Mouse (Mus musculus) common myeloid progenitor, adult 5-6 weeks (primary cell): ENCODE results near the gene Mrfap1. TPM values are rescaled to one million over a fixed set of nuclear protein-coding genes. Genes with fewer than 3 reads are reported as not detected.
A peak's percentile ranks its signal among the peaks of the same experiment; 100 is the strongest.

Source experiments
- ATAC-seq: replicated peaks from 2 replicates; pipeline ENCODE4 v1.8.0; 2016; ENCODE audit warnings: low read depth, mild to moderate bottlenecking, moderate TSS enrichment, inconsistent platforms; ENCODE audit not compliant: poor library complexity, severe bottlenecking
- total RNA-seq: library from RNA; stranded (forward); fragments of 200-1000, 187-1606 nt; gene quantifications from 2 replicates; pipeline ENCODE4 v1.2.3, GENCODE M21; 2017

The Mrfap1 gene
- total RNA-seq, 1 experiment from 2014 or later, result 299 TPM

GRCm38 (mm10) chr5:36791861-36792260 lies 4.7 kb downstream of the Mrfap1 start:
- peak; percentile 22 for ATAC-seq

GRCm38 (mm10) chr5:36786052-36786451 lies 10.5 kb downstream of the Mrfap1 start:
- ATAC-seq, result no peak

GRCm38 (mm10) chr5:36779512-36779911 lies 17.1 kb downstream of the Mrfap1 start:
- ATAC-seq, result no peak

DNA sequence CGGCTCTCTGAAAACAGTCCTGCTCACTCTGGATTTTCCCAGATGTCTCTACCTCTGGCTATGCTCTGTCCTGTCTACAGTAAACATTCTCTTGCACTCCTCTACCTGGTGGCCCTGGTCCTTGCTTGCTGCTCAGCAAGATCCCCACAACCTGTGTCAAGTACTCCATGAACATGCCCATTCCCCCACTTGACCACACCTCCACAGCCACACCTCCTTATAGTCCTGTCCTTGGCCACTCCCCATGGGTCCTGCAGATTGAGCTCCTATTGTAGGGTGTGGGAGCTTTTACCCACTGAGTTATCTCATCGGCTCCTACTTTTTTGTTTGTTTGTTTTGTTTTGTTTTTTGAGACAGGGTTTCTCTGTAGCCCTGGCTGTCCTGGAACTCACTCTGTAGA lies 17.7 kb downstream of the Mrfap1 start:
- no peak for ATAC-seq

DNA sequence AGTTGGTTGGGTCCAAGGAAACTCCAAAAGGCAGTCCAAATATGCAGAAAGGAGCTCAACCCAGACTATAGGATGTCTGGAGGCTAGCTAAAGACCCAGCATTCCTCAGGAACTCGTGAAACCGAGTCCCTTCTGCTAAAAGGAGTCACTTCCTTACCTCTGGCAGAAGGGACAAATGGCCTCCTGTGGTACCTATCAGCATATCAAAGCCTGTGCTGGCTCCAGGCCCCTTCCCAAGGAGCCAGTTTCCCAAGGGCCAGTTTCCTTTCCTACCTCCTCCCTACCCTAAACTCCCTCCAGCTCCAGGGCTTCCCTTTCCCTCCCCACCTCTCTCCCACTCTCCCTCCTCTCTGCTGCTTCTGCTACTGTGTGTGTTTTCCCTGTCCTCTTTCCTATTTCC lies 19.4 kb downstream of the Mrfap1 start:
- ATAC-seq, result no peak

- no peak for ATAC-seq
Measured at GRCm38 (mm10) chr5:36776021-36776575, 20.5 kb downstream of the Mrfap1 start.

GRCm38 (mm10) chr5:36775317-36775716 lies 21.3 kb downstream of the Mrfap1 start:
- ATAC-seq, result no peak

DNA sequence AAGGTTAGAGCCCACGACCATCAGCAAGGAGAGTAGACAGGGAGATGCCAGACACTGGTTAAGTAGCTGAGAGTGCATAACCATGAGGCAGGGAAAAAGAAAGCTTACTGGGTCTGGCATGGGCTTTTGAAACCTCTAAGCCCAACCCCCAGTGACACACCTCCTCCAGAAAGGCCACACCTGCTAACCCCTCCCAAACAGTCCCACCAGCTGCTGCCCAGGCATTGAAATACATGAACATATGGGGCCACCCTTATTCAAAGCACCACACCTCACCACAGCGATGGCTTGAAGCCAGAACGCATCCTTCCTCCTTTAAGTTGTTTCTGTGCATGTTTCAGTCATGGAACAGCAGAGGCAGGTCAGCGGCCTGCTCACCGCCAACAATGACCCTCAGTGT lies 24.0 kb downstream of the Mrfap1 start:
- no peak for ATAC-seq

- ATAC-seq, result peak; percentile 51
Measured at GRCm38 (mm10) chr5:36769603-36770002, 27.0 kb downstream of the Mrfap1 start.

DNA sequence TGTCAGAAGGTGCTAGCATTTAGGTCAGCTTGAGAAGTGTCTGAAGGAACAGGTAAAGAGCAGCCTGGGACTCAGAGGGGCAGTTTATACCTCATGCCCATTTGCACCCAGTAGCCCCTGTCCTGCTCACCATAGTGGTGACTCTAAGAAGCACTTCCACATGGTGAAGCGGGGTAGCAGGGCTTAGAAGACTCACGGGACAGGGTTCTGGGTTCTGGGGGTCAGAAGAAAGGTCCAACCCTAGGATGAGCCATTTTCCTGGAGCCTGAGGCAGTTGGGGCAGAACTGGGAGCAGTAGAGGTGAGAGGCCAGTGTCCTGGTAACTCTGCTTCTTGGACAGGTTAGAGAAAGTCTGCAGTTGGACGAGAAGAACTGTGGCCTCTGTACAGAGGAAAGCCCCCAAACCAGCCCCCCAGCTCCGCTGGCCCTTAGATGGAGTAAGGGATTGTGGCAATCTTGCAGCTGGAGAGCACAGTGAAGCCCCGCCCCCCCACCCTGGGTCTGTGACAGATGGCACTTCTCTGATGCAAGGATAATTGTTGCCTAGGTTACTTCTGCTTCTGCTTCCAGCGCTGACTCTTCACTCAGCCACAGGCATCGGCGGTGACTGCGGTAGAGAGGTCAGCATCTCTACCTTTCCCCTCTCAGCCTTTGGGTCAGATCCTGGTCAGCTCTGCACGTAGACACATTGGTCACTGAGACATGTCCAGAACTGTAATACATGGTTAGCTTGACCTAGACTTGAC lies 29.4 kb downstream of the Mrfap1 start:
- peak; percentile 91 for ATAC-seq

- no peak for ATAC-seq
Measured at GRCm38 (mm10) chr5:36759848-36760247, 36.7 kb downstream of the Mrfap1 start.

- ATAC-seq, result peak; percentile 69; the same call in 1 of the 2 replicates
Measured at GRCm38 (mm10) chr5:36757033-36757432, 39.5 kb downstream of the Mrfap1 start.

GRCm38 (mm10) chr5:36750119-36751078 lies 46.2 kb downstream of the Mrfap1 start:
- ATAC-seq, result peak; percentile 28; the same call in 1 of the 2 replicates

- ATAC-seq, result peak; percentile 92
Measured at GRCm38 (mm10) chr5:36748536-36749061, 48.0 kb downstream of the Mrfap1 start, which contains the start of gene Bloc1s4. Gene Bloc1s4, minus strand, starts transcription at chr5:36748650.

DNA sequence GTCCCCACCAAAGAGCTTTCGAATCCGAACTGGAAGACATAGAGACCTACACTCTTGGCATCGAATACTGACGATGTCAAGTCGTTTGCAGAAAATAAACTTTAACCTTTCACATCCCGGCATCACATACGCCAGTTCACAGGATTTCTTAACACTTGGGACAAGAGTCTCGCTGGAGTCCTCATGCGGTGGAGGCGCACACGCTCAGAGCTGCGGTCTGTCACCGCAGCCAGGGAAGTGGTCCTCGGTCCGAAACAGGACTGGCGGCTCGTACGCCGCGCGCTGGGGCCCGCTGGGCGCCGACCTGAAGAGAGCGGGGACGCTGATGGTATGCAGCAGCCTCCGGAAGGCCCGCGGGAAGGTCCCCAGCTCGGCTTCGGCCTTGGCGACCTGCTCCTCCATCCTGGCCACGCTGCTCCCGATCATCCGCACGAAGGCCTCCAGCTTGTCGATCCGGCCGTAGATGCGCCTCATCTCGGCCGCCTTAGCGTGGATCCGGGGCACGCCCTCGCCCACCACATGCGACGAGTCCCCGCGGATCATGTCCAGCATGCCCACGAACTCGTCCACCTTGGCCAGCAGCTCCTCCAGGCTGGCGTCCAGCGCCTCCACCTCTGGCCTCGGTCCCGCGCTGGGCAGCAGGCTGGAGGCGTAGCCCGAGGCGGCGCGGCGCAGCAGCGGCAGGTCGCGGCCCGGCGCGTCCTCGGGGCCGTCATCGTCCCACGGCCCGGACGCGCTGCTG lies 48.6 kb downstream of the Mrfap1 start:
- ATAC-seq, result peak; percentile 17; the same call in 1 of the 2 replicates

DNA sequence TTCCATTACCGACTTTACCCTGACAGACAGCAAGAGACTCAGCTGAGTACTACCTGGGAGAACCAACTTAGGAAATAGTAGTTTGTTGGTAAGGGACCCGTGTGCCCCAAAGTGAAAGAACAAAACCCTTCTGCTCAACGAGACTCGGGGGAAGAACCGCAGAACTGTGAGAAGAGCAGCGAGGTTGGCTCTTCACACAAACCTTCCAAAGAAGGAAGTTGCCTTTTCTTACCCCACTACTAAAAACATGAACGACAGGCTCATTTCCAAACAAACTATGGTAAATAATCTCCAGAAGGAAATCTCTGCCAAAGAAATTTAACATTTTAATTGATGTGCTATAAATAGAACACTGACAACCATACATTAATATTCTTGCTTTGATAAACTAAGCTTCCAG lies 49.5 kb downstream of the Mrfap1 start:
- no peak for ATAC-seq
